Mouse (Mus musculus) urinary bladder, postnatal 25 days (tissue): ENCODE results near the gene Usp20.
"Not testable (repeated sequence)": the region's sequence is repeated elsewhere in the genome, so short reads cannot be mapped to it uniquely, and the experiment has no call there.

Experiments used
- DNase-seq: peaks from one replicate; pipeline ENCODE4 v3.0.0; 2022; ENCODE audit warnings: low spot score

Usp20 gene

GRCm38 (mm10) chr2:30981790-30982513 lies at the start of gene Usp20, which contains the start of gene BC005624:
Usp20 (plus strand) TSS chr2:30982279.
BC005624 (minus strand) TSS chr2:30982201.
- DNase-seq, result peak; percentile 96

- DNase-seq, result no peak
Measured at GRCm38 (mm10) chr2:30933032-30933431, 49.0 kb upstream of the Usp20 start.

GRCm38 (mm10) chr2:30933917-30934450 lies 48.1 kb upstream of the Usp20 start:
- DNase-seq, result peak; percentile 66

- DNase-seq, result no peak
Measured at GRCm38 (mm10) chr2:30936808-30937207, 45.3 kb upstream of the Usp20 start.

GRCm38 (mm10) chr2:30937731-30938130 lies 44.3 kb upstream of the Usp20 start:
- DNase-seq, result no peak

- no peak for DNase-seq
Measured at GRCm38 (mm10) chr2:30938574-30938991, 43.5 kb upstream of the Usp20 start.

GRCm38 (mm10) chr2:30941586-30941985 lies 40.5 kb upstream of the Usp20 start:
- DNase-seq, result no peak

- DNase-seq, result not testable (repeated sequence)
Measured at GRCm38 (mm10) chr2:30942116-30942515, 40.0 kb upstream of the Usp20 start.

- no peak for DNase-seq
Measured at GRCm38 (mm10) chr2:30942603-30943011, 39.5 kb upstream of the Usp20 start.

GRCm38 (mm10) chr2:30952457-30952823 lies 29.6 kb upstream of the Usp20 start:
- DNase-seq, result no peak

GRCm38 (mm10) chr2:30952824-30953490 lies 29.1 kb upstream of the Usp20 start, which contains the start of gene Tor1b:
Tor1b (plus strand) TSS chr2:30952959.
- DNase-seq, result peak; percentile 71

GRCm38 (mm10) chr2:30954797-30955196 lies 27.3 kb upstream of the Usp20 start:
- no peak for DNase-seq

GRCm38 (mm10) chr2:30957511-30957910 lies 24.6 kb upstream of the Usp20 start:
- no peak for DNase-seq

- DNase-seq, result no peak
Measured at GRCm38 (mm10) chr2:30958726-30959125, 23.4 kb upstream of the Usp20 start.

- DNase-seq, result no peak
Measured at GRCm38 (mm10) chr2:30959856-30960255, 22.2 kb upstream of the Usp20 start.

- no peak for DNase-seq
Measured at GRCm38 (mm10) chr2:30962570-30963254, 19.4 kb upstream of the Usp20 start.

GRCm38 (mm10) chr2:30965627-30966026 lies 16.5 kb upstream of the Usp20 start:
- DNase-seq, result no peak

GRCm38 (mm10) chr2:30966826-30967225 lies 15.3 kb upstream of the Usp20 start:
- no peak for DNase-seq

GRCm38 (mm10) chr2:30967352-30968327 lies 14.4 kb upstream of the Usp20 start, which contains the start of gene Tor1a:
Tor1a (minus strand) TSS chr2:30967933.
- peak; percentile 83 for DNase-seq

GRCm38 (mm10) chr2:30983024-30983423 lies 945 bp downstream of the Usp20 start:
- no peak for DNase-seq
